In the genomic region with DNA sequence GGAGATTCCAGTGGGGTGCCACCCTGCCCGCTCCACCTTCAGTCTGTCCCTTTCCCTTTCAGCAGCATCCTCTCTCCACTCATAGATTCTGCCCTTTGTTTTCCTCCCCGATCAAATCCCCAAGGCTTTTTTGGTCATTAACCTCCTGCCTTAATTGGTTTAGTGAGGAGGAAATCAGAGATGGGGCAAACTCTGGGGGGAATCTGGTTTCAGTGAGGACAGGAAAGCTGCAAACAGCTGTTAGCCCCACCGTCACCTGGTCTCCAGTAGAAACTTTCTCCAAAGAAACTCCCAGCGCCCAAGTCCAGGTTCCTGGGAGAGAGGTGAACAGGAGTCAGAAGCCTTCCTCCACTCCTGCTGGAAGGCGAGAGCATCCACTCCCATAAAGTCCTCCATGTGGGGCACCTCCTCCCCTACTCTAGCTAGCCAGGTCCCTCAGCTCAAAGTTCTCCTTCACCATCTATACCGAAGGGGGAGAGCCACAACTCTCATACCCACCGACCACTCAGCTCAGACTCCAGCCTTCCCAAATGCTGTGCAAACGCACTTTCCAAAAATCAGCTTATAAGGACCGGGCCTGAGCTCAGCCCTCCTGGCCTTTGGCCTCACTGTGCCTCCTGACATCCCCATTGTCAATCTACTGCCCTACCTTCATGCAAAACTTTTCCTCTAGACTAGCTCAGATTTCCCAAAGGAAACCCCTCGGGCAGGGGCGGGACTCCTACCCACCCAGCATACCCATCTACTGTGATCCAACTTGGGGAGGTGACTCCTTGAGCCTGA, we compare ENCODE assay signal across 9 mouse cellular contexts. TPM values are rescaled to one million over a fixed set of nuclear protein-coding genes. Genes with fewer than 3 reads are reported as not detected.
DNase-seq lines count a peak whose midpoint lies in the region; ATAC-seq lines count a peak whose summit lies in the region.
"Had no signal": no experiment of that assay in that cellular context is flagged by ENCODE, and none has a peak within 500 bp of the region (broad histone marks: within the 10 kb centered on the region; RNA-seq: fewer than 3 reads in every experiment).

No protein-coding gene starts in this region.

- peak overlapping the region; percentile 96 for H3K27ac ChIP-seq in lung, embryonic 15.5 days
- peak overlapping the region; percentile 98 for H3K27ac ChIP-seq in embryonic facial prominence, embryonic 14.5 days (replicated peaks; ENCODE audit: low read depth, low read length)
- peak overlapping the region; percentile 99 for H3K27ac ChIP-seq in limb, embryonic 11.5 days (replicated peaks; ENCODE audit: low read depth, low read length)
- H3K27ac ChIP-seq in stomach, embryonic 14.5 days (ENCODE audit: low read length): peak overlapping the region; percentile 98

- no peaks in the 10 kb centered on the region for H3K27me3 ChIP-seq in lung, embryonic 15.5 days
- no peaks in the 10 kb centered on the region for H3K27me3 ChIP-seq in embryonic facial prominence, embryonic 14.5 days (replicated peaks; ENCODE audit: control insufficient read depth, insufficient read depth, low read length)
- no peaks in the 10 kb centered on the region for H3K27me3 ChIP-seq in limb, embryonic 11.5 days (ENCODE audit: control insufficient read depth, insufficient read depth, low read length)
- no peaks in the 10 kb centered on the region for H3K27me3 ChIP-seq in stomach, embryonic 14.5 days (ENCODE audit: control insufficient read depth, insufficient read depth, low read length)

- H3K9me3 ChIP-seq in lung, embryonic 15.5 days: no peaks in the 10 kb centered on the region
- H3K9me3 ChIP-seq in embryonic facial prominence, embryonic 14.5 days (ENCODE audit: control insufficient read depth, low read length): no peaks in the 10 kb centered on the region
- no peaks in the 10 kb centered on the region for H3K9me3 ChIP-seq in limb, embryonic 11.5 days (ENCODE audit: control insufficient read depth, low read length)
- no peaks in the 10 kb centered on the region for H3K9me3 ChIP-seq in stomach, embryonic 14.5 days (ENCODE audit: control insufficient read depth, low read depth, low read length)

- H3K4me2 ChIP-seq in lung, embryonic 15.5 days: peak overlapping the region; percentile 87
- peak overlapping the region; percentile 74 for H3K4me2 ChIP-seq in embryonic facial prominence, embryonic 14.5 days (ENCODE audit: low read depth, low read length)
- peak overlapping the region; percentile 93 for H3K4me2 ChIP-seq in limb, embryonic 11.5 days (ENCODE audit: low read depth, severe bottlenecking)
- H3K4me2 ChIP-seq in stomach, embryonic 14.5 days (replicated peaks; ENCODE audit: low read depth, low read length): peak overlapping the region; percentile 91

- 18% methylated on average over 11 of the region's 11 CpGs for WGBS in lung, embryonic 15.5 days
- 6% methylated on average over 11 of the region's 11 CpGs for WGBS in embryonic facial prominence, embryonic 14.5 days
- 7% methylated on average over 11 of the region's 11 CpGs for WGBS in limb, embryonic 11.5 days
- 13% methylated on average over 11 of the region's 11 CpGs for WGBS in stomach, embryonic 14.5 days

- H3K4me3 ChIP-seq in lung, embryonic 15.5 days: peak overlapping the region; percentile 89
- H3K4me3 ChIP-seq in embryonic facial prominence, embryonic 14.5 days (ENCODE audit: low read depth, low read length): peak overlapping the region; percentile 78
- peak overlapping the region; percentile 95 for H3K4me3 ChIP-seq in limb, embryonic 11.5 days (ENCODE audit: low read depth, low read length)
- H3K4me3 ChIP-seq in stomach, embryonic 14.5 days (ENCODE audit: low read depth, low read length): peak overlapping the region; percentile 67

- peak overlapping the region; percentile 96 for H3K9ac ChIP-seq in lung, embryonic 15.5 days
- H3K9ac ChIP-seq in embryonic facial prominence, embryonic 14.5 days (ENCODE audit: low read depth, low read length): peak overlapping the region; percentile 98
- peak overlapping the region; percentile 98 for H3K9ac ChIP-seq in limb, embryonic 11.5 days (ENCODE audit: low read length)
- peak overlapping the region; percentile 94 for H3K9ac ChIP-seq in stomach, embryonic 14.5 days (replicated peaks; ENCODE audit: low read depth, low read length)

- peaks cover under 1% of the 10 kb centered on the region; the same call in 1 of the 2 replicates for H3K36me3 ChIP-seq in lung, embryonic 15.5 days
- H3K36me3 ChIP-seq in embryonic facial prominence, embryonic 14.5 days (ENCODE audit: control insufficient read depth, insufficient read depth, low read length): peaks cover 7% of the 10 kb centered on the region; the same call in 1 of the 2 replicates
- H3K36me3 ChIP-seq in limb, embryonic 11.5 days (ENCODE audit: control insufficient read depth, insufficient read depth, low read length): no peaks in the 10 kb centered on the region
- no peaks in the 10 kb centered on the region; the same call in 1 of the 2 replicates for H3K36me3 ChIP-seq in stomach, embryonic 14.5 days (ENCODE audit: control insufficient read depth, insufficient read depth, low read length)

- ATAC-seq in lung, embryonic 15.5 days (ENCODE audit: borderline replicate concordance, extremely low read depth, low FRiP score, low TSS enrichment): no peak
- no peak for ATAC-seq in embryonic facial prominence, embryonic 14.5 days (ENCODE audit: low read depth)
- no peak for ATAC-seq in limb, embryonic 11.5 days (ENCODE audit: insufficient number of reproducible peaks, low FRiP score, low TSS enrichment, low read depth)
- ATAC-seq in stomach, embryonic 14.5 days (ENCODE audit: insufficient number of reproducible peaks, insufficient read depth, low FRiP score, low read depth): no peak
- no peak for ATAC-seq in megakaryocyte progenitor cell, adult 5-6 weeks (replicated peaks; ENCODE audit: poor library complexity)

- no peak for DNase-seq in lung, postnatal 10 days
- DNase-seq in embryonic facial prominence, embryonic 14.5 days (ENCODE audit: low spot score): peak; percentile 70
- DNase-seq in limb, embryonic 11.5 days (ENCODE audit: low spot score): peak; percentile 65
- DNase-seq in frontal cortex, postnatal 36 days (ENCODE audit: low spot score in 2 of 2): no peak
- no peak for DNase-seq in spleen, postnatal 10 days (ENCODE audit: low spot score in 2 of 2)

- peaks cover 54% of the 10 kb centered on the region for H3K4me1 ChIP-seq in lung, embryonic 15.5 days
- peaks cover 32% of the 10 kb centered on the region for H3K4me1 ChIP-seq in embryonic facial prominence, embryonic 14.5 days (ENCODE audit: control insufficient read depth, insufficient read depth, low read length)
- peaks cover 35% of the 10 kb centered on the region for H3K4me1 ChIP-seq in limb, embryonic 11.5 days (ENCODE audit: control insufficient read depth, insufficient read depth, low read length)
- H3K4me1 ChIP-seq in stomach, embryonic 14.5 days (ENCODE audit: control insufficient read depth, insufficient read depth, low read length): peaks cover 41% of the 10 kb centered on the region

RNA-seq across cellular contexts. Expression of gene Mex3a, which starts 1.9 kb away (rescaled TPM):
- 15.8 and 16.8 TPM in 2 replicates for polyA plus RNA-seq in lung, embryonic 15.5 days (2015; fragmentation: Nextera tagmentation; extraction: Ambion mirVana)
- polyA plus RNA-seq in embryonic facial prominence, embryonic 14.5 days (2014; fragmentation: Nextera tagmentation; extraction: Ambion mirVana): 21.5 and 24.7 TPM in 2 replicates
- 42.6 and 43.5 TPM in 2 replicates for polyA plus RNA-seq in limb, embryonic 11.5 days (2014; fragmentation: Nextera tagmentation; extraction: Ambion mirVana)
- 25.2 and 26.3 TPM in 2 replicates for polyA plus RNA-seq in stomach, embryonic 14.5 days (2014; fragmentation: Nextera tagmentation; extraction: Ambion mirVana)
- 3.8 and 3.9 TPM in 2 replicates for total RNA-seq in megakaryocyte progenitor cell, adult 5-6 weeks (2015)
- total RNA-seq in megakaryocyte progenitor cell, adult 5-6 weeks (2017): 1.7 and 2.8 TPM in 2 replicates

RNA-seq across cellular contexts. Expression of gene Rab25, which starts 17.8 kb away (rescaled TPM):
- polyA plus RNA-seq in lung, embryonic 15.5 days (2015; fragmentation: Nextera tagmentation; extraction: Ambion mirVana): 33.1 and 36.4 TPM in 2 replicates
- 33.8 and 38.0 TPM in 2 replicates for polyA plus RNA-seq in embryonic facial prominence, embryonic 14.5 days (2014; fragmentation: Nextera tagmentation; extraction: Ambion mirVana)
- 2.4 and 3.1 TPM in 2 replicates for polyA plus RNA-seq in limb, embryonic 11.5 days (2014; fragmentation: Nextera tagmentation; extraction: Ambion mirVana)
- polyA plus RNA-seq in stomach, embryonic 14.5 days (2014; fragmentation: Nextera tagmentation; extraction: Ambion mirVana): 57.0 and 67.9 TPM in 2 replicates
- total RNA-seq in megakaryocyte progenitor cell, adult 5-6 weeks (2015): 0.17 TPM in 1 of 2 replicates, not detected in the other
- 0.37 TPM in 1 of 2 replicates, not detected in the other for total RNA-seq in megakaryocyte progenitor cell, adult 5-6 weeks (2017)
- total RNA-seq: left cerebral cortex, postnatal 10 days had no signal

RNA-seq across cellular contexts. Expression of gene Lmna, which starts 20.5 kb away (rescaled TPM):
- polyA plus RNA-seq in lung, embryonic 15.5 days (2015; fragmentation: Nextera tagmentation; extraction: Ambion mirVana): 111 and 121 TPM in 2 replicates
- 426 and 482 TPM in 2 replicates for polyA plus RNA-seq in embryonic facial prominence, embryonic 14.5 days (2014; fragmentation: Nextera tagmentation; extraction: Ambion mirVana)
- polyA plus RNA-seq in limb, embryonic 11.5 days (2014; fragmentation: Nextera tagmentation; extraction: Ambion mirVana): 20.3 and 20.4 TPM in 2 replicates
- polyA plus RNA-seq in stomach, embryonic 14.5 days (2014; fragmentation: Nextera tagmentation; extraction: Ambion mirVana): 128 and 148 TPM in 2 replicates
- total RNA-seq in megakaryocyte progenitor cell, adult 5-6 weeks (2015): 2.3 and 2.6 TPM in 2 replicates
- total RNA-seq in megakaryocyte progenitor cell, adult 5-6 weeks (2017): 5.8 and 9.8 TPM in 2 replicates

RNA-seq across cellular contexts. Expression of gene Lamtor2, which starts 22.6 kb away (rescaled TPM):
- polyA plus RNA-seq in lung, embryonic 15.5 days (2015; fragmentation: Nextera tagmentation; extraction: Ambion mirVana): 165 and 178 TPM in 2 replicates
- polyA plus RNA-seq in embryonic facial prominence, embryonic 14.5 days (2014; fragmentation: Nextera tagmentation; extraction: Ambion mirVana): 97.9 and 107 TPM in 2 replicates
- 78.9 and 89.3 TPM in 2 replicates for polyA plus RNA-seq in limb, embryonic 11.5 days (2014; fragmentation: Nextera tagmentation; extraction: Ambion mirVana)
- polyA plus RNA-seq in stomach, embryonic 14.5 days (2014; fragmentation: Nextera tagmentation; extraction: Ambion mirVana): 84.8 and 88.5 TPM in 2 replicates
- 42.4 and 46.4 TPM in 2 replicates for total RNA-seq in megakaryocyte progenitor cell, adult 5-6 weeks (2015)
- total RNA-seq in megakaryocyte progenitor cell, adult 5-6 weeks (2017): 93.9 and 115 TPM in 2 replicates

RNA-seq across cellular contexts. Expression of gene Ubqln4, which starts 23.3 kb away (rescaled TPM):
- polyA plus RNA-seq in lung, embryonic 15.5 days (2015; fragmentation: Nextera tagmentation; extraction: Ambion mirVana): 46.4 and 49.4 TPM in 2 replicates
- 46.3 and 50.0 TPM in 2 replicates for polyA plus RNA-seq in embryonic facial prominence, embryonic 14.5 days (2014; fragmentation: Nextera tagmentation; extraction: Ambion mirVana)
- polyA plus RNA-seq in limb, embryonic 11.5 days (2014; fragmentation: Nextera tagmentation; extraction: Ambion mirVana): 80.1 and 85.3 TPM in 2 replicates
- 48.4 TPM in 2 replicates for polyA plus RNA-seq in stomach, embryonic 14.5 days (2014; fragmentation: Nextera tagmentation; extraction: Ambion mirVana)
- 42.0 and 49.7 TPM in 2 replicates for total RNA-seq in megakaryocyte progenitor cell, adult 5-6 weeks (2015)
- total RNA-seq in megakaryocyte progenitor cell, adult 5-6 weeks (2017): 40.6 and 47.5 TPM in 2 replicates

Comparison
In these comparisons a context has a peak if more than half of its experiments do, and no peak if none do; other contexts are left out.
1. DNase-seq: peak in embryonic facial prominence, embryonic 14.5 days (single experiment) and limb, embryonic 11.5 days (single experiment); none in lung, postnatal 10 days (single experiment), frontal cortex, postnatal 36 days (0 of 2) and spleen, postnatal 10 days (0 of 2).
2. Peak in every context shown above with its lines, with median percentiles within 50 percentile points of each other: H3K27ac ChIP-seq, H3K4me2 ChIP-seq, H3K4me3 ChIP-seq and H3K9ac ChIP-seq.